Mouse (Mus musculus) CD4-positive helper T cell, adult 2 months (primary cell): Measurements from ENCODE around the gene Tmigd3.
A peak's percentile ranks its signal among the peaks of the same experiment; 100 is the strongest.

Experiments
- DNase-seq: peaks from one replicate; pipeline ENCODE4 v3.0.0-alpha.2; 2012; ENCODE audit warnings: low read depth, missing footprints, low spot score

Tmigd3 gene

DNA sequence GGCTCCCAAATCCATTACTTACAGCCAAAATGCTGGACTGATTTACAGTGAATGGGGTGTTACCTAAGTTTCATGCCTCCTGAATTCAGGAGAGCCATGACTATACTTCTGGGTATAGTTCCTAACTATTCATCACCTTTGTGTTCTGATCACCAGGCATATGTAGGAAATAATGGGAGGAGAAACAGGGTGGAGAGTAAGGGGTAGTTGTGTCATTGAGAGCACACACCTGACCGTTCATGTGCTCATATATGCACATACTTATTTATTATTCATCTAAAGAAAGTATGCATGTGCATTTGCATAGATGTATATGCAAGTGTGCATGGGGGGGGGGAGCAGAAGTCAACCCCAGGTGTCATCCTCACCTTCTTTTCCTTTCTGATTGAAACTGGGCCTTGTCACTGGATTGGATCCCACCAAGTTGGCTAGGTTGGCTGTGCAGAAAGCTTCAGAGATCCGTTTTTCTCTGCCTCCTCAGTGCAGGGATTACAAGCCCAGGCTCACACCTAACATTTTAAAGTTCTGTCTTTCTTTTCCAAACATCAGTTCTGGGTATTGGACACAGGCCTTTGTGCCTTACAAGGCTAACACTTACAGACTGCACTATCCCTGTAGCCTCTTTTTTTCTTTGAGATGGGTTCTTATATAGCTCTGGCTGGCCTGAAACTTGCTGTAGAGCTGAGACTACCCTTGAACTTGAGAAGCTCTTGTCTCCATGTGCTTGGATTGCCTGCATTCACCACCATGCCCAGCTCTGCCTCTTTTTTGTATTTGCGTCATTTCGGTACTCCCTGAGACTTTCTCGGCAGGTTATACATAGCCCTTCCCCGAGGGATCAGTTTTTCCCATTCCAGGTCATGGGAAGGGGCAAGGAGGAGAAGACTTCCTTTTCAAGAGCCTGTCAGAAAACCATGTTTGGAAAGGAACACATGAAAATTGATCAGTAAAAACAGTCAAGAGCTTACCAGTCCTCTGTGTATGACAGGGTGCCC is 3.0 kb downstream of the Tmigd3 start:
- no peak for DNase-seq

DNA sequence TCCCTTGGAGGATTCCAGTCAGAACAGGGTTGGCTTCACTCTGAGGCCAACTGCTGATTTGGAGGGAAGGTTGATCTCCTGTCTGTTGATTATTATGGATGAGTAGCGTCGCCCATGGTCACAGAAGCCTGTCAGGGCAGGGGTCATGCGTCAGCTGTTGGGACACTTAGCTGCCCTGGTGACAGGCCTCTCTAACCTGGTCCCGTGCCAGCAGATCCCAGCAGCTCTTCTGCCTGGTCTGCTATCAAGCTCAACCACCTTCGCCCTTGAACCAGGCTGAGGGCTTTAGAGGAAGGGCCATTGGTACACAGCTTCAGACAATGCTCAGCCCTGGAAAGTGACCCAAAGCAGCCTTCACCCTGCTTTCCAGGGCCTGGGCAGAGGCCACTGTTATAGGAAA is 5.3 kb downstream of the Tmigd3 start:
- no peak for DNase-seq

DNA sequence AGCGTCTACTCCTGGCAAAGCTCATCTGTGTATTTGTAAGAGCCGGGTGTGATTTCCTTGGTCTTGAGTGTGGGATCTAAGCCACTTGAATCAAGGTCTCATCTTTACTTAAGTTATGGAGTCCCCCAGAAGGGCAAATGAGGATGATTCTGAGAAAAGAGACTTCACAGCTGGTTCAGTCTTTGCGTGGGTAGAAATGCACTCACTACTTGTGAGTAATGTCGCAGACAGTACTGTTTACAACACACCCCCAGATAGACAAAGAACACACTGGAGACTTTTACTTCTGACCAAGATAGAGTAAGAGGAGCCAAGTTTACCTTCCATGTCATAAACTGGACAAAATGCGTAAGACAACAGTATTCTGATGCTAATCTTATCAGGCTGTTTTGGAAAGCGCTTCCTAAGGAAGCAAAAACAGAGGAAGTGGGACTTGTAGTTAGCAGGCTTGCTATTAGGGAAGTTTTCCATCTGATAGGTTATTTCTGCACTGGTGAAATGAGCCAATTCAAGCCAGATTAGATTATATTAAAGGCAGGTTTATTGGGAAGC is 6.6 kb downstream of the Tmigd3 start:
- DNase-seq: no peak

GRCm38 (mm10) chr3:105877919-105878318 is 7.2 kb downstream of the Tmigd3 start:
- no peak for DNase-seq

DNA sequence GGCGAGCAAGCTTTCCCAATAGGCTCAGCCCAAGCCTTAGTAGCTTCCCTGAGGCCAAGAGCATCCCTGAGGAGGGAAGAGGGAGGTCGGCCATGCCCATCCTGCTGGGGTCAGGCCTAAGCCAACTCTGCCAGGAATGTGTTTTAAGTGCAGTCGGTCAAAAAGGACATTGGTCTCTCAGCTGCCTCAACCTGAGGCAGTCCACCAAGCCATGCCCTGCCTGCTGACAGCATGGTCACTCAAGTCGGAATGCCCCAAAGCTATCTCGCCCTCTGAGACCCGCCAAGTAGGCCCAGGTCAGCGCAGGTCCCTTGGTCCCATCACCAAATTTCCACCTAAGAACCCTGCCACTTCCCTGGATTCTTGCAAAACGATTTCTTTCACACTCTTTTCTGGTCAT is 8.0 kb downstream of the Tmigd3 start:
- DNase-seq: no peak

DNA sequence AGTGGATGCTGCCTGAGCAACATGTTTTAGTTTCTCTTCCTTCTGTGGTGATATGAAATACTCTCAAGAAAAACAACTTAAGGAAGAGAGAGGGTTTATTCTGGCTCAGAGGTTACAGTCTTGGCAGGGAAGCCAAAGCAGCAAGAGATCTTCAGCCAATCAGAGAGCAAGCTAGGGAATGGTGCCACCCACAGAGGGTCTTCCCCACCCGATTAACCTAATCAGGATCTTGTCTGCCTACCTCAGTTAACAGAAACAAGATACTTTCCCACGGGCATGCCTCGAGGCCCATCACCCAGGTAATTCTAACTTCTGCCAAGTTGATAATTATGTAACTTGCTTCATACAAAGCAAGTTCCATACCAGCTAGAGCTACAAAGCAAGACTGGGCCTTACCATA is 9.7 kb downstream of the Tmigd3 start:
- no peak for DNase-seq

DNA sequence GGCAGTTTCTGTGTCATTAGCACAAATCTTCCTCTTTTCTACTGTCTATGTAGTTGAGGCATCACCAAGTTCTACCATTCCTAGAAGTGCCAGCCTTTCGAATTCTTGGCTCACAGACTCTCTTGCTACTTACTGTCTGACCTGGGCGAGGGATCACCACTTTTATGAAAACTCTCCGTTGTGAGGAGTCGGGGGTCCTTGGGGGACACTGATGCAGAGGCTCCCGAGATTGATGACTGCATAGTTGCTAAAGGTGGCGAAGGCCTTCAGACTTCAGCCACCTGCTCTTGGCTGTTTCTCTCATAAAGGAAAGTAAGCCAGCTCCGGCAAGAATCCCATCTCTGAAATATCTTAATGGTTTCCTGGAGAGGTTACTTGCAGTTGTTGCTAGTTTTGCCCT is 11.4 kb downstream of the Tmigd3 start:
- no peak for DNase-seq

DNA sequence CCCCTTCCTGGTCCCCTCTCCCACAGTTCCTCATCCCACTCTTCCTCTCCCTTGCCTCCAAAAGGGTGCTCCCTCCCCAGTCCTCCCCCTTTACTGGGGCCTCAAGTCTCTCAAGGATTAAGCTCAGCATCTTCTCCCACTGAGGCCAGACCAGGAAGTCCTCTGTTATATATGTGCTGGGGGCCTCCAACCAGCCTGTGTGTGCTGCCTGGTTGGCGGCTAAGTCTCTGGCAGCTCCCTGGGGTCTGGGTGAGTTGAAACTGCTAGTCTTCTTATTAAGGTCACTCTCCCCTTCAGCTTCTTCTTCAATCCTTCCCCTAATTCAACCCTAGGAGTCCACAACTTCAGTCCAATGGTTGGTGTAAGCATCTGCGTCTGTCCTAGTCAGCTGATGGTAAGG is 12.4 kb downstream of the Tmigd3 start:
- DNase-seq: no peak

DNA sequence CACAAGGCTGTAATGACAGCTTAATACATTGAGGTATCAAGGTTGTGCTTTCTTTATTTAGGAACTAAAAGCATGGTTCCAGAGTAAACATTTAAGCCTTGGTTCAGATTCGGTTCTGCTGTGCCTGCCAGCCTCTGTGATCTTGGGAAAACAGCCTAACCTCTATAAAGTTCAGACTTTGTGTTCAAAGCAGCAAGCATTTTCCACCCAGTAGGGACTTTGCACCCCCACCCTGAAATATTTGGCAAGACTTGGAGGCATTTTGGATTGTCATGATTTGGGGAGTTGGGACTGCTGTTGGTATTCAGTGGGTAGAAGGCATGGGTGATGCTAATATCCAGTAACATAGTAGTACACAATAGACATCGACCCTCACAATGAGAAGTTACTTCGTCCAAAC is 18.3 kb downstream of the Tmigd3 start:
- DNase-seq: no peak

- DNase-seq: no peak
These were observed 19.5 kb downstream of the Tmigd3 start for GRCm38 (mm10) chr3:105890220-105890619.

DNA sequence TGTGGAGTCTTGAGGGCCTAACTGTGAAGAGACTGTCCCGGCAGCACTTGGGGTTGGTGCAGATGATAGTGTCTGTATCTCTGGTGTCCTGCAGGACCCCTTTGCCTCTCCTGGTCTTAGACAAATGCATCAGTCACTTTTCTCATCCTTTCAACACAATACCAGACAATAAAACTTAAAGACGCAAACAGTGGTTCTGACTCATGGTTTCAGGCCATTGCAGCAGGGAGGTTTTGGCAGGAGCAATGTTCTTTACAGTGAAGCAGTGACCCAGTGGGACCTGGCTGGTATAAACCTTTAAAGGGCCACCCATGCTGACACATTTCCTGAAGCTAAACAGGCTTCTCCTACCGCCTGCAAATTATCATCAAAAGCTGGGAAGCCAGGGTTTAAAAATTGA is 20.4 kb downstream of the Tmigd3 start:
- DNase-seq: no peak

- DNase-seq: peak; percentile 87
These were observed 21.3 kb downstream of the Tmigd3 start for GRCm38 (mm10) chr3:105891760-105892571.

- DNase-seq: peak; percentile 88
These were observed 22.1 kb downstream of the Tmigd3 start for GRCm38 (mm10) chr3:105892572-105893495.

DNA sequence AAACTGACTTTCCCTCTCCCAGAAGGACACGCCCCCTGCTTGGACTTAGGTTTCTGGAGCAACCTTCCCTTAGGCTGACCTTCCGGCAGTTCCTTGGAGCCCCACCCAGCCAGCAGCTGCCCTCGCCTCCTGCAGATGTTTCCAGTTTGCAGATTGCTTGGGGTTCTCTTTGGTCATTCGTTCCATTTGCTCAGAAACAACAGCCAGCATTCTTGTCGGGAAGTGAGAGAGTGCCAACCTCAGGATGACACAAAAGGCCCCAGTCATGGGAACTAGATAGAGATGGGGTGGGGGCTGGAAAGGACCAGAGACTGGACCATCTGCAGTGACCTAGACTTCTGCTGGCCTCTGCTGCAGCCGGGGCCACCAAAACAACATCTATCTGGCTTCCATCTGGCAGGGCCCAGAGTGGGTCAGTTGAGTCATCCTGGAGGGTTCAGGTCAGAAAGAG is 23.3 kb downstream of the Tmigd3 start:
- DNase-seq: peak; percentile 31

DNA sequence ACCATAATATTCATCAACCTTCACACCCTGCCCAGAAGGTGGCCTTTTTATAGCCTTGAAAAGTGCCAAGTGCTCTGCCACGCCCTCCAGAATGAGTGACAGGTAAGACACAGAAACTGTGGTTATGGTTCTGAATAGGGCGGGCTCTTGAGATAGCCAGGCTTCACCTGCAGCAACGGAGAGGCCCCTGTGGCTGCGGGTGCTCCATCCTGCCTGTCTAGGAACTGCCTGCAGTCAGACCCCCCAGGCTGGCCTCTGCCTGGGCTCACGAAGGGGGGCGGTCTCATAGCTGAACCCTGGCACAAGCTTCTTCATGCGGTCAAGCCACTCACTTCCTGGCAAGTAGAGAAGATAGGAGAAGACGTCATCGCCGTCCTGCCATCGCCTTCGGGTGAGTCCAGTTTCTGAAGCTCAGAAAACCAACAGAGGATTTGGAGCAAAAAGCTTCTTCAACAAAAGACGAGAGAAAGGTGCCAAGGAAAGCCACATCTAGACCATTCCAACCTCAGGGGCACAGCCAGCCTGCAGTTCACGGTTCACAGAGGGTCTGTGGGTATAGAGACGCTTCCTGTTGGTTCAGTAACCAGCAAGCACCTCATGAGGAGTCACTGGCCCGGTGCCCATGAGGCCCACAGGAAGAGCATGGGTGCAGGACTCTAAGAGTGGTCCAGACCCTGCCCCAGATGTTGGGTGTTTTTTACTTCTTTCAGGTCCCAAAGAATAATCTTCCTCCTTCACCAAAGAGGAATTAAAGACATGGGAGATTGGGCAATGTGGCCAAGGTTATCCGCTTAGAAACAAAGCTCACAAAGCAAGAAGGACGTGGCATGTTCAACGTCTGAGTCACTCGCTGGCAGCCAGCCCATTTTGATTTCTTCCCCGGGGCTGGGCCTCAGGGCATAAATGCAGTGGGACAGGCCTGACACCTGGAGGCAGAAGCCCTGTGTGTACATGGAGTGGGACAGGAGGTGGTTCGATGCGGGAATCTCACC is 24.2 kb downstream of the Tmigd3 start:
- DNase-seq: peak; percentile 90

DNA sequence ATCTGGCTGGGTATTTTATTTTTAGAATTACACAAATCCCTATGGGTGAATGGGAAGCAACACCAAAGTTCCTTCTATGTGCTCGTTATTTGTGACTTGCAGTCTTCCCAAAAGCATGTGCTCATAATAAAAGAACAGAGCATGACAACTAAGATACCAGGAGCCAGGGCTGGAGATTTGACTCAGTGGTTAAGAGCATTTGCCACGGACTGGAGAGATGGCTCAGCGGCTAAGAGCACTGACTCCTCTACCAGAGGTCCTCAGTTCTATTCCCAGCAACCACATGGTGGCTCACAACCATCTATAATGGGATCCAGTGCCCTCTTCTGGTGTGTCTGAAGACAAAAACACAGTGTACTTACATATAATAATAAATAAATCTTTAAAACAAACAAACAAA is 26.1 kb downstream of the Tmigd3 start:
- DNase-seq: no peak

DNA sequence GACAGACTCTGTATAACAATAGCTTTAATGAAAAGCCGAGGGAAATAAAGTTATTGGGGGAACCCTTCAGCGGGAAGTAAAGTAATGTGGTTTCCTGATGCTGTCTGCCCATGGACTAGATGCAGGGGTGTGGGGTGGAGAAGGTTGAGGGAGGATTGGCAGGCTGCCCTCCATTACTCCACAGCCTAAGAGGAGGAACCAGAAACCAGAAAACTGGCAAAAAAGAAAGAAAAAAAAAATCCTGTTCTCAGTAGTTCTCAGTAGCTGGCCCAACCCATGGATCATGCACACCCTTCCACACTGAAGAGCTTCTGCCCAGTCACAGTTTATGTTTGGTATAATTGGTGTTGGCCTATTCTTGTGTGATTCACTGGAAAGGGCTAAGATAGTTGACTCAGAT is 27.6 kb downstream of the Tmigd3 start:
- DNase-seq: no peak

GRCm38 (mm10) chr3:105898861-105899260 is 28.2 kb downstream of the Tmigd3 start:
- no peak for DNase-seq

GRCm38 (mm10) chr3:105899394-105900147 is 28.9 kb downstream of the Tmigd3 start:
- DNase-seq: peak; percentile 85
